Mouse (Mus musculus) intestine, embryonic 16.5 days (tissue): ENCODE measurements at regions not wholly inside any gene's neighbourhood (a gene's known extent, or its start where the extent isn't known, plus 50 kb on each side); places are given as distances from the start of the nearest gene placed in this dataset.

Experiments
- ATAC-seq: fragments of 200-750 bp; cut with Nextera tagmentation; 2 replicates; pipeline ENCODE4 v1.8.0; 2017; ENCODE audit warnings: moderate TSS enrichment, moderate library complexity
- H3K27ac ChIP-seq: fragments of 300-500 bp; sonication (generic); 2 replicates; pipeline ENCODE4 v1.5.1; 2014; ENCODE audit warnings: mild to moderate bottlenecking, low read length
- H3K27me3 ChIP-seq: fragments of 300-500 bp; sonication (generic); replicated peaks from 2 replicates; pipeline ENCODE4 v1.6.1; 2014; ENCODE audit warnings: low read length, control low read depth, mixed read lengths; ENCODE audit not compliant: control insufficient read depth, insufficient read depth
- H3K36me3 ChIP-seq: fragments of 300-500 bp; sonication (generic); 2 replicates; pipeline ENCODE4 v1.6.1; 2014; ENCODE audit warnings: low read length, control low read depth; ENCODE audit not compliant: control insufficient read depth, insufficient read depth
- H3K4me1 ChIP-seq: fragments of 300-500 bp; sonication (generic); 2 replicates; pipeline ENCODE4 v1.6.1; 2014; ENCODE audit warnings: low read length, control low read depth, mixed read lengths; ENCODE audit not compliant: control insufficient read depth, insufficient read depth
- H3K4me2 ChIP-seq: fragments of 300-500 bp; sonication (generic); 2 replicates; pipeline ENCODE4 v1.6.1; 2014; ENCODE audit warnings: low read depth, low read length, control low read depth
- H3K4me3 ChIP-seq: fragments of 300-500 bp; sonication (generic); 2 replicates; pipeline ENCODE4 v1.5.1; 2014; ENCODE audit warnings: mild to moderate bottlenecking, low read length
- H3K9ac ChIP-seq: fragments of 300-500 bp; sonication (generic); 2 replicates; pipeline ENCODE4 v1.6.1; 2014; ENCODE audit warnings: low read depth, low read length
- H3K9me3 ChIP-seq: fragments of 300-500 bp; sonication (generic); 2 replicates; pipeline ENCODE4 v1.6.1; 2016; ENCODE audit warnings: low read length, control low read depth; ENCODE audit not compliant: control insufficient read depth
- WGBS: fragments of 180-500 bp; shearing (Covaris S2); extraction: QIAGEN DNeasy Blood & Tissue Kit; methylation state at CpG from one replicate; pipeline ENCODE4 v1.1.7; 2014; 5-methylcytosine and 5-hydroxymethylcytosine counted together

DNA sequence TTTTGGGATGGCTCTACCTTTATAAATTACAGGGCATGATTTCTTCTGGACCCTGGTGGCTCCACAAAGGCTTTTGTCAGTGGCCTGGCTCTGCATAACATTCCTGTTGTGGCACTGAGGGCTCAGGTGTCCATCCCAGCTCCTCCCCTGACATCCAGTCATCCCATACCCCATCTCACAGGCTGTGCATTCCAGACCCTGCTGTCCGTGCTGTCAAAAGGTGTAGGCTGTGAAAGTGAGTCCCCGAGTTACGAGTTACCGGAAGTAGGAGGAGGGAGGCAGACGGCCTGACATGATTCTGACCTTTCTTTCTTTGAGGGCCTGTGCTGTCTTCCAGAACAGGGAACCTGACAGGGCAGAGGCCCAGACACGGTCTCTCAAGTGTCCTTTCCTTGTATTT is 397.6 kb downstream of the Irx1 start:
- no peaks in the 10 kb centered on the region for H3K9me3 ChIP-seq
- no peaks in the 10 kb centered on the region for H3K4me1 ChIP-seq
- no peak overlapping the region for H3K4me3 ChIP-seq
- H3K27me3 ChIP-seq = no peaks in the 10 kb centered on the region
- no peak for ATAC-seq
- WGBS = 60% methylated on average over 6 of the region's 6 CpGs
- H3K9ac ChIP-seq = no peak overlapping the region
- no peaks in the 10 kb centered on the region for H3K36me3 ChIP-seq
- no peak overlapping the region for H3K27ac ChIP-seq
- H3K4me2 ChIP-seq = no peak overlapping the region

DNA sequence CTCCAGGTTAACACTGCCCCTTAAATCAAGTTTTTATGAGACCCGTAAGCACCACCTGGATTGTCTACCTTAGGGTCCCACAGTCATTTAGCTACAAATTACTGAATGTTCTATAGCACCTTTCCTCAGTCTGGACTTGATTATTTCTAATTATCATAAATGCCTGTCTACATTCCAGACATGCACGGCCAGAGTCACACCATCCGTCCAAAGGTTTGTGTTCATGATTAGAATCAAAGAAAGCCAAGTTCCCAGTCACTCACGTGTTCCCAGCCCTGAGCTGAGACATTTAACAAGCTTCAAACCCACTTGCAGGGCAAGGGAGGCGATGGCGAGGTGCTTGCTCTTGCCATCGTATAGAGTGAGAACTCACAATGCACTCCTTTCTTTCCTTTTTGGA is 398.1 kb downstream of the Irx1 start:
- Histone ChIP-seq H3K4me2 (no peak overlapping the region), H3K4me3 (no peak overlapping the region), H3K36me3 (no peaks in the 10 kb centered on the region), H3K4me1 (no peaks in the 10 kb centered on the region), H3K27me3 (no peaks in the 10 kb centered on the region), H3K27ac (no peak overlapping the region), H3K9ac (no peak overlapping the region), H3K9me3 (no peaks in the 10 kb centered on the region)
- no peak for ATAC-seq
- 81% methylated on average over 7 of the region's 7 CpGs for WGBS

DNA sequence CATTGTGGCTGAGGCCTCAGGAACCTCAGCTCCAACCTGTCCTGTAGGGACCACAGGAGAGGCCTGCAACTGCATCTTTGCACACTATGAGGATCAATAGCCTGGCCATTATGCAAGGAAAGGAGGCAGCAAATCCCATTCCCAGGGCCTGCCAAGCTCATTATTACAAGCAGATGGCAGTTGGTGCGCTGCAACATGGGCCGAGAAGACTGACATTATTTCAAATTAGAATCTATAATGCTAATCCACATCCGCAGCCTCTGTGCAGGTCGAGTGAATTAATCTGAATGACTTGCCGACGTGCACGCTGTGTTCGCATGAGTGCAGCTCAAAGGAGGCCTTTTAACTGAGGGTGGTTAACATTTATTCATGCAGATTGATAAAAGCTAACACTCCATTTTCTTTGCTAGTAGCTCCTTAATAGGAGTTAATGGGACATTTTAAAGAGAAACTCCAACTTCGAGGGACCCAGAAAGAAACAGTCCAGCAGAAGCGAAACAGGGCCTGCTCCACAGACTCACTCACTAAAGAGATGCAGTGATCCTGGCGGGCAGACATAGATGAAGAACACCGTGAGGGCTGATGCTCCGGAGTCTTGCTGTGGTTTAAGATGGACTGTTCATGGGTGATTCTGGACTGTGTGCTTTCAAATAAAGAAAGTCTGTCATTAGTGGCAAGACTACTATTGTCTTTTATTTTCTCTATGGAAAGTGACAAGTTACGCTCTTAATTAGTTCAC is 404.9 kb downstream of the Irx1 start:
- Histone ChIP-seq H3K27ac (no peak overlapping the region), H3K27me3 (no peaks in the 10 kb centered on the region), H3K36me3 (no peaks in the 10 kb centered on the region), H3K4me1 (no peaks in the 10 kb centered on the region), H3K4me3 (no peak overlapping the region), H3K9me3 (no peaks in the 10 kb centered on the region), H3K9ac (no peak overlapping the region), H3K4me2 (no peak overlapping the region)
- ATAC-seq = no peak
- WGBS = 86% methylated on average over 14 of the region's 14 CpGs

DNA sequence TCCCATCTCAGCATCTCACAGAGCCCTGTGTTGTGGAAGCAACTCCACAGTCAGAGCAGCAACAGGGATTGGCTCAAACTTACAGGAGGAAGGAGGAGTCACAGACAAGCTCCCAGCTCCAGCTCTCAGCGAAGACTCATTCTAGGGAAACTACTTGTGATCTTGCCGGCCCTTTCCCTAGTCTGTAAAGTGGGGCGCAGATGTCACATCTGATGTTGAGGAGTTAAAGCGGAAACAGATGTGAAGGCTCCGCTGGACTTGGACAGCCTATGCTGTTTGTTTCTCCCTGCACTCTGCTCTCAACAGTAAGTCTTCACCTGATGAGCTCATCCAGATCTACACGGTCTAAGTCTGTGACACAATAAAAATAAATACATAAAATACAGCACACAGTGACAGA is 408.1 kb downstream of the Irx1 start:
- no peak overlapping the region for H3K4me2 ChIP-seq
- no peaks in the 10 kb centered on the region for H3K27me3 ChIP-seq
- no peak overlapping the region for H3K4me3 ChIP-seq
- no peaks in the 10 kb centered on the region for H3K9me3 ChIP-seq
- H3K27ac ChIP-seq = no peak overlapping the region
- H3K4me1 ChIP-seq = no peaks in the 10 kb centered on the region
- no peaks in the 10 kb centered on the region for H3K36me3 ChIP-seq
- ATAC-seq = no peak
- no peak overlapping the region for H3K9ac ChIP-seq
- WGBS = 78% methylated on average over 6 of the region's 6 CpGs

DNA sequence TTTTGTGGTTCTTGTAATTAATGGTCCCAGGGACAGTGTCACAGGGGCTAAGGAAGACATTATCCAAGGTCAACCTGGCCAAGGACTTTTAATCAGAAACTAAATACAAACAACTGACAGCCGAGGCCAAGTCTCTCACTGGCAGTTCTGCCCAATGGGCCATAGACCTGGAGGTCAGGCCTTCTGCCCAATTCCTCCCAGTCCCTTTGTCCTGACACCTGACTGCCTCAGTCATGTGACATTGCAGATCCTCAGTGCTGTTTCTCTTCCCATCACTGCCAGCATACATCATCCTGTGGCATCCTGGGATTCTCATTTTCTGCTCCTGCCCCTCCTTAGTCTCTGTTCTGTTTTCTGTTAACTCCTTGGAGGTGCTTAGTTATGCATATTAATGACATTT is 413.4 kb downstream of the Irx1 start:
- 25% methylated on average over 1 of the region's 1 CpGs for WGBS
- H3K9ac ChIP-seq = no peak overlapping the region
- H3K4me3 ChIP-seq = no peak overlapping the region
- H3K36me3 ChIP-seq = no peaks in the 10 kb centered on the region
- no peak overlapping the region for H3K4me2 ChIP-seq
- no peaks in the 10 kb centered on the region for H3K9me3 ChIP-seq
- no peak overlapping the region for H3K27ac ChIP-seq
- no peaks in the 10 kb centered on the region for H3K27me3 ChIP-seq
- H3K4me1 ChIP-seq = no peaks in the 10 kb centered on the region
- ATAC-seq = no peak

DNA sequence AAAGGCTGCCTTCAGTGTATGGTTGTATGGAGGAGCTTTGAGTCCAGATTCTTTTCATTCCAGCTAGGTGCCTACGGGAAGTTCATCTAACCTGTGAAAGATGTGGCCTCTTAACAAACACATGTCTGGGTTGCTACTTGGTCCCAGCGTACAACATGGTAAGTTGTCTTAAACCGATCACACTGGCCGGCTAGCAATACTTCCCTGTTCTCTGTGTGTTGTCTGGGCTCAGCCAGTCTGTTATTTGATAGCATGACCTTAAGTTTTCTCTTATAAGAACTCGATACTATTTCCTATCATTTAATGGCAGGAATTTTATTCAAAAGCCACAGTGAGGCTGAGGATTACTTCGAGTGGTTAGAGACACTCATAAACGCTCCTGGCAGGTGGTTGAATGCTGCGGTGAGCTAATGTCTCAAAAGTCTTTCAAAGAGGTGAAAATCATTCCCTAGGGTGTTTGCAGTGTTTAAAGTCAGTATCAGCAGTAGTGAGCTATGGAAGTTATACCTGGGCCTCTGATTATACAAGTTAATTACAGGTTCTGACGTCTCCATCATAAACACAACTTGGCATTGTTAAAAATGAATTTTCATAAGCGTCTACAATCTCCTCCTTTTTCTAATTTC is 414.2 kb downstream of the Irx1 start:
- WGBS = 80% methylated on average over 10 of the region's 10 CpGs
- no peak for ATAC-seq

DNA sequence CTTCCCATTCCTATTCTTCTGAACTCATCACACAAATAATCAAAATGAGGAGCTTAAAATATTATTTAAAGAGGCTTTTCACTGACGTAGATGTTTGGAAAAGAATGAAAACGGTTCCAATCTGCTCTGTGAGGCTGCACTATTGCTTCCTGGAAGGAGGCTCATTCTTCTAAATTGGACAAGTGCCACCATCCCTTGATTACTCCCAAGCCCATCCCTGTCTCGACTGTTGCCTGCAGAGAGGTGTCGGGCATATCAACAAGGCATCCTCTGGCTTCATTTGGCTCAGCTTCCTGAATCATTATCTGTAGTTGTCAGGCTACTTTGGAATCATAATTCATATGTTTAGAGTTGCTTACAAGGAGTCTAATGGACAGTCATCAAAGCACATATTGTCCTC is 425.3 kb downstream of the Irx1 start:
- H3K9me3 ChIP-seq = no peaks in the 10 kb centered on the region
- no peak overlapping the region for H3K4me3 ChIP-seq
- no peak overlapping the region for H3K9ac ChIP-seq
- H3K27me3 ChIP-seq = no peaks in the 10 kb centered on the region
- no peak overlapping the region for H3K27ac ChIP-seq
- H3K4me1 ChIP-seq = no peaks in the 10 kb centered on the region
- H3K36me3 ChIP-seq = no peaks in the 10 kb centered on the region
- ATAC-seq = no peak
- WGBS = 53% methylated on average over 4 of the region's 4 CpGs
- H3K4me2 ChIP-seq = no peak overlapping the region

More for the DNA sequence above, 414.2 kb downstream of the Irx1 start:
- H3K36me3 ChIP-seq = no peaks in the 10 kb centered on the region
- H3K9me3 ChIP-seq = no peaks in the 10 kb centered on the region
- no peak overlapping the region for H3K4me3 ChIP-seq
- H3K27me3 ChIP-seq = no peaks in the 10 kb centered on the region
- H3K4me2 ChIP-seq = no peak overlapping the region
- no peaks in the 10 kb centered on the region for H3K4me1 ChIP-seq
- H3K9ac ChIP-seq = no peak overlapping the region
- no peak overlapping the region for H3K27ac ChIP-seq

DNA sequence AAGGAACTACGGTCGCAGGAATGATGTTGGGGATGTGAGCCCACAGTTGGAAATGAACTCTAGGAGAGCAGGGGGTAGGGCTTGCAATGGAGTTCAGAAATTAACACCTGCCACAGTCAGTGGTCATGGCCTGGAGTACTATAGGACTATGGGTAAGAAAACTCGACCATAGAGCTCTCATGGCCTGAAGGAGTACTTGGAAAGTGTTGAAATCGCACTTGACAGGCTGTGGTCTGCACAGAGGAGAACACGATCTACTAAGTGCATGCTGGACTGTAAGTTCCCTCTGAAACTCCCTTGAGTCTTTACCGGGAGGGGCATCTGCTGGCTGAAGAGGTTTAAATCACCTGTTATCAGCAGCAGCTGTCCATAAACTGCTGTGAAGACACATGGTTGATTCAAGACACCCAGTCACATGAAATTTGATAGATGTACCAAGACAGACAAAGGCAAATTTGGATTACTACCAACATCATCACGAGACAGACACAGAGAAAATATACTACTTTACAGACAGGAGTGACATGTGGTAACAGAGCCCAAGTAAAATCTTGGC is 430.6 kb downstream of the Irx1 start:
- whole genome bisulfite sequencing = 73% methylated on average over 7 of the region's 7 CpGs
- no peak for ATAC-seq
- H3K36me3 ChIP-seq = no peaks in the 10 kb centered on the region
- no peaks in the 10 kb centered on the region for H3K4me1 ChIP-seq
- no peaks in the 10 kb centered on the region for H3K9me3 ChIP-seq
- no peak overlapping the region for H3K4me3 ChIP-seq
- no peak overlapping the region for H3K4me2 ChIP-seq
- H3K9ac ChIP-seq = no peak overlapping the region
- H3K27me3 ChIP-seq = no peaks in the 10 kb centered on the region
- H3K27ac ChIP-seq = no peak overlapping the region

DNA sequence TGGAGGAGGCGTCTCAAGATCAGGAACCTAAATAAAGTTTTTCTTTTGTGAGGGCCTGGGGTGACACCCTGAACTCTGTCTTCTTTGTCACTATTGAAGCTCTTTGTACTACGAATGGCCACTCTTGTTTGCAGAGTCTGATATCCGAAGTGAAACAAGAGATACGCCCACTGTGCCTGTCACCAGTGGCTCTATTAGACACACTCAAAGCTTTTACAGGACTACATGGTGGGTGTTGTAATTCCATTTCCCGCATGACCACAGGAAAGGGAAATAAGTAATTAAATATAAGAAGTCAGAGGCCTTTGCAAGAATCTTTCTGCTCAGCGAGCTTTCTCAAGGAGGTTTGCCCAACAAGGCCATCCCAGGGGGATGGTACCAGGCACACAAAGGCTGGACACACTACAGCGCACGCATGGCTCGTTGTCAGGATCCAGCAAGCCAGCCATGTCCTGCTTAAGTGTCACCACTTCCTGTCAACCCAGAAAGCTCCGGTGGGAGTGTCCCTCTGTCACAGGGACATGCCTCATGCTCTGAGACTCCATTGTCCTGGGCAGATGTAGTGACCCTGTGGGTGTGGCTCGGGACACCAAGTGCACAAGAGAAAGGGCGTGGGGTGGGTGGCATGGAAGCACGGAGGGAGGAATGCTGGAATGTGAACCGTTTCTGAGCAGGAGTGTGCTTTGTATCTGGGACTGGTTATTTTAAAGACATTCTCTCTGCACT is 434.0 kb downstream of the Irx1 start:
- Histone ChIP-seq H3K36me3 (no peaks in the 10 kb centered on the region), H3K9ac (no peak overlapping the region), H3K9me3 (no peaks in the 10 kb centered on the region), H3K27ac (no peak overlapping the region), H3K4me2 (no peak overlapping the region), H3K27me3 (no peaks in the 10 kb centered on the region), H3K4me3 (no peak overlapping the region), H3K4me1 (no peaks in the 10 kb centered on the region)
- ATAC-seq = no peak
- 56% methylated on average over 14 of the region's 14 CpGs for WGBS
